Mouse (Mus musculus) mesoderm, embryonic 11.5 days (tissue): ENCODE measurements around the gene Oaz1.
"Not testable (repeated sequence)": the region's sequence is repeated elsewhere in the genome, so short reads cannot be mapped to it uniquely, and the experiment has no call there.

Source experiments
- DNase-seq: peaks from one replicate; pipeline ENCODE4 v3.0.0-alpha.2; 2012; ENCODE audit warnings: low read depth, low spot score

The Oaz1 gene

GRCm38 (mm10) chr10:80822528-80822927 lies 3.9 kb upstream of the Oaz1 start:
- DNase-seq: no peak

GRCm38 (mm10) chr10:80823316-80823715 lies 3.1 kb upstream of the Oaz1 start:
- no peak for DNase-seq

- no peak for DNase-seq
Observed at GRCm38 (mm10) chr10:80823847-80824643, 2.4 kb upstream of the Oaz1 start.

GRCm38 (mm10) chr10:80824827-80825226 lies 1.6 kb upstream of the Oaz1 start:
- no peak for DNase-seq

- no peak for DNase-seq
Observed at GRCm38 (mm10) chr10:80827063-80827869, 810 bp downstream of the Oaz1 start.

- no peak for DNase-seq
Observed at GRCm38 (mm10) chr10:80827870-80828420, 1.5 kb downstream of the Oaz1 start.

- not testable (repeated sequence) for DNase-seq
Observed at GRCm38 (mm10) chr10:80828587-80828986, 2.1 kb downstream of the Oaz1 start.

- DNase-seq: no peak
Observed at GRCm38 (mm10) chr10:80829359-80830278, 3.2 kb downstream of the Oaz1 start.

- peak; percentile 84 for DNase-seq
Observed at GRCm38 (mm10) chr10:80831136-80831535, 4.7 kb downstream of the Oaz1 start.

- no peak for DNase-seq
Observed at GRCm38 (mm10) chr10:80832818-80833217, 6.4 kb downstream of the Oaz1 start.

GRCm38 (mm10) chr10:80835617-80836016 lies 9.2 kb downstream of the Oaz1 start:
- no peak for DNase-seq

GRCm38 (mm10) chr10:80836949-80837379 lies 10.5 kb downstream of the Oaz1 start:
- DNase-seq: no peak

- DNase-seq: no peak
Observed at GRCm38 (mm10) chr10:80837827-80838226, 11.4 kb downstream of the Oaz1 start.

- DNase-seq: no peak
Observed at GRCm38 (mm10) chr10:80838346-80838912, 12.0 kb downstream of the Oaz1 start.

GRCm38 (mm10) chr10:80839848-80840247 lies 13.4 kb downstream of the Oaz1 start:
- DNase-seq: no peak

- no peak for DNase-seq
Observed at GRCm38 (mm10) chr10:80841685-80842084, 15.2 kb downstream of the Oaz1 start.

GRCm38 (mm10) chr10:80842334-80842733 lies 15.9 kb downstream of the Oaz1 start:
- DNase-seq: no peak

GRCm38 (mm10) chr10:80843087-80843930 lies 16.9 kb downstream of the Oaz1 start:
- no peak for DNase-seq

GRCm38 (mm10) chr10:80843931-80844547 lies 17.6 kb downstream of the Oaz1 start, which contains the start of gene Lingo3:
Gene Lingo3, minus strand, starts transcription at chr10:80844039.
- DNase-seq: peak; percentile 37
